In genomic region chr13:32828886-32829285, GRCm38 (mm10) we compare ENCODE assay signal across 16 mouse cellular contexts. TPM values are rescaled to one million over a fixed set of nuclear protein-coding genes. Genes with fewer than 3 reads are reported as not detected.
"Had no signal": no experiment of that assay in that cellular context is flagged by ENCODE, and none has a peak within 500 bp of the region (broad histone marks: within the 10 kb centered on the region; RNA-seq: fewer than 3 reads in every experiment).

No protein-coding gene starts in this region.

- H3K9me3 ChIP-seq: kidney, embryonic 15.5 days; limb, embryonic 15.5 days; liver, embryonic 13.5 days; midbrain, embryonic 10.5 days had no signal

- H3K36me3 ChIP-seq: kidney, embryonic 15.5 days; limb, embryonic 15.5 days; liver, embryonic 13.5 days; midbrain, embryonic 10.5 days had no signal

- H3K27ac ChIP-seq: kidney, embryonic 15.5 days; left cerebral cortex, adult 2 months; limb, embryonic 15.5 days; liver, embryonic 13.5 days; midbrain, embryonic 10.5 days; stomach, postnatal 0 days had no signal

- H3K9ac ChIP-seq: kidney, embryonic 15.5 days; limb, embryonic 15.5 days; liver, embryonic 13.5 days had no signal

- DNase-seq: kidney, adult 2 months; kidney, postnatal 14 days; liver, embryonic 13.5 days; lung, adult 18-20 months; right cerebral cortex, postnatal 14 days; thymus, postnatal 4 days had no signal

- H3K4me3 ChIP-seq: kidney, embryonic 15.5 days; left cerebral cortex, adult 2 months; limb, embryonic 15.5 days; liver, embryonic 13.5 days; midbrain, embryonic 10.5 days had no signal

- ATAC-seq: midbrain, embryonic 16.5 days had no signal

- H3K4me1 ChIP-seq: kidney, embryonic 15.5 days; limb, embryonic 15.5 days; midbrain, embryonic 10.5 days had no signal

- H3K4me2 ChIP-seq: kidney, embryonic 15.5 days; limb, embryonic 15.5 days; liver, embryonic 13.5 days had no signal

- H3K27me3 ChIP-seq: kidney, embryonic 15.5 days; limb, embryonic 15.5 days; liver, embryonic 13.5 days had no signal

RNA-seq across cellular contexts. Expression of gene D930007J09Rik, which starts 26.2 kb away (rescaled TPM):
- total RNA-seq: left cerebral cortex, adult 2 months had no signal
- polyA plus RNA-seq: kidney, adult 2 months; kidney, embryonic 15.5 days; large intestine, adult 2 months; limb, embryonic 11.5 days; limb, embryonic 15.5 days; liver, embryonic 13.5 days; lung, embryonic 16.5 days; midbrain, embryonic 10.5 days; midbrain, embryonic 16.5 days; neural tube, embryonic 14.5 days; stomach, postnatal 0 days had no signal

RNA-seq across cellular contexts. Expression of gene Mylk4, which starts 45.1 kb away (rescaled TPM):
- polyA plus RNA-seq: midbrain, embryonic 10.5 days had no signal
